Mouse (Mus musculus) CH12F3 (cell line): ENCODE results near the gene Tmem161b.
"Not testable (repeated sequence)": the region's sequence is repeated elsewhere in the genome, so short reads cannot be mapped to it uniquely, and the experiment has no call there.

ENCODE experiments used
- in situ Hi-C: fragments of 300-500 bp; cut with MboI; formaldehyde crosslinking; loops from 2 replicates; pipeline ENCODE4 v1.14.3; 2020; ENCODE audit warnings: low sequenced_read_pairs

Gene Tmem161b

DNA sequence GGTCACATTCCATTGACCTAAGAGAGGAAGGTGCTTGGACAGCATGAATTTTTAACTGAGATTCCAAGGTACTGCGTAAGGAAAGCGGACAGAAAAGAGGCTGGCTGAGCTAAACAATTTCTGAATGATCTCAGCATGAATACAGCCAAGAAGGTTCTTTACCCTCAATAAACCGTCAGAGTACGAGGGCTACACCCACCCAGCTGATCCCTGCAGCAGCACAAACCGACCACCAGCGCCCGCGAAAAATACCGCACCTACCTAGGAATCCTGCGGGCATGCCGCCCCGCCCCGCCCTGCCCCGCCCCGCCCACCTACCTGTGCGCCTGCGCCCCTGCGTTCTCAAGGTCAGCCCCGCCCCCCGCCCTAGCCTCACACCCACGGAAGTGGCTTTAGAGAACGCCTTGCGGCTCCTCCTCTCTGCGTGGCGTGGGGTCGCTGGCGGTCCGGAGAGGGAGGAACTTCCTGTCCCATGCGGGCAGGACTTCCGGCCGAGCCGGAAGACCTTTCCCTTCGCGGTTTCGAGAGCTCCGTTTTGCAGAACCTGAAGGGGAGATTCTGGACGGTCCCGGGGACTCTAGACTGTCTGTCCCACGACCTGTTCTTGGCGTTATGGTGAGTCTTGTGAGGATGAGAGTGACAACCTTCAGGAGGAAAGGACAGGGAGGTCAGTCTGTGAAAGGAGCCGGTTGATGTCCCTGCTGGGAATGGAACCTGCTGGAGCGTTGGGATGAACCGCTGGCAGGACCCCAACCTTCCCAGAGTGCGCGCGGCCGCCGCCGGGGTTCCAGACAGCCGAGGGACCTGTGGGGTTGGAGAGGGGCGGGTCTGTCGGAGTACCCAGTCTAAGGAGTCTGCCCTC lies at the start of gene Tmem161b:
TSS of gene Tmem161b (plus strand) at position 477 of the 862 bp plus-strand sequence.
- in situ Hi-C loops: loop anchor here (10.0 kb wide), 1 partner anchor 487 kb away; no protein-coding TSS in a partner anchor

GRCm38 (mm10) chr13:84185835-84186234 lies 36.3 kb upstream of the Tmem161b start:
- in situ Hi-C loops: not testable (repeated sequence)

- in situ Hi-C loops: no loop called here
These were observed 29.4 kb upstream of the Tmem161b start for GRCm38 (mm10) chr13:84192723-84193122.

GRCm38 (mm10) chr13:84222682-84222992 lies 541 bp downstream of the Tmem161b start:
- in situ Hi-C loops: loop anchor here (10.0 kb wide), 1 partner anchor 488 kb away; no protein-coding TSS in a partner anchor

GRCm38 (mm10) chr13:84223018-84223417 lies 922 bp downstream of the Tmem161b start:
- in situ Hi-C loops: loop anchor here (10.0 kb wide), 1 partner anchor 488 kb away; no protein-coding TSS in a partner anchor

GRCm38 (mm10) chr13:84234019-84234418 lies 11.9 kb downstream of the Tmem161b start:
- in situ Hi-C loops: no loop called here

DNA sequence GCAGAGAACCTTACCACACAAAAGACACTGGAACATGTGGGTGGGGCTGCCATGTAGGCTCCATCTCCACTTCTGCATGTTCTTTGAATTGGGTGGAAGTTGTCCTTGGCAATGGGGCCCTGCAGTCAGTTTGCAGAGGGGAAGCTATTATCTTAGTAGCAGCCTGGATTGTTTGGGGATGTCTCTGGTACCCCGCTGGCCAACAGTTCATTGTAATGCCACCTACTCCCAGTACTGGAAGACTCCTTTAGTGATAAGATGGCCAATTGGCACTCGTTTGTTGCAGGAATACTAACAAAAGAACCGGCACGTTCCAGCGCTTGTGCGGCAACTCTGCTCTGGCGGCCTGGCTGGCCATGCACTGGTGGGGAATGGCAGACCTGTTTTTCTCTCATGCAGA lies 14.7 kb downstream of the Tmem161b start:
- in situ Hi-C loops: no loop called here

DNA sequence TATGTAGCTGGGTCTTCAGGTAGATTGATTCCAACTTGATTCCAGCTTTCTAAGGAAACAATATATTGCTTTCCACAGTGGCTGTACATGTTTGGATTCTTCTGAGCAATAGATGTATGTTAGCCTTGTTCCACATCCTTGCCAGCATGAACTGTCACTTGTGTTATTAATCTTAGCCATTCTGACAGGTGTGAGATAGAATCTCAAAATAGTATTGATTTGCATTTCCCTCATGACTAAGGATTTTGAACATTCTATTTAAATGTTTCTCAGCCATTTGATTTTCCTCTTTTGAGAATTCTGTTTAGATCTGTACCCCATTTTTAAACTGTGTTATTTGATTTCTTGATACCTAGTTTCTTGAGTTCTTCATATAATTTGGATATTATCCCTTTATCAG lies 16.1 kb downstream of the Tmem161b start:
- in situ Hi-C loops: no loop called here

DNA sequence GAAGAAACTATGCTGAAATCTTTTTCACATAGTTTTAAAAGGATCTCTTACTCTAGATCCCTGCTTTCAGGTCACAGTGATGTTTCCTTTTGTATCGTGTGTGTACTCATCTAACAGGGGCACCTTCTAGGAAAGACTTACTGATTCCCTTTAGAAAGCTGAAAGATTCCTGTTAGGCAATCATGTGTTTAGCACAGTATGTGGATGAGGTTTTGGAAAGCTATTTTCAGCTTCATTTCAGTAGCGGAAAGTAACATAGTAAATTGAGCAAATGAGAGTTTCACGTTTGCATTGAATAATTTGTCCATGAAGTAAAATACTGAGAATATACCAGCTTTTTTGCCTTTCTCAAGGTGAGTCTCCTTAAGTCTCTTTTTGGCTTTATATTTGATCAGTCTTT lies 26.0 kb downstream of the Tmem161b start:
- in situ Hi-C loops: no loop called here

- in situ Hi-C loops: no loop called here
These were observed 29.2 kb downstream of the Tmem161b start for GRCm38 (mm10) chr13:84251295-84251694.

- in situ Hi-C loops: no loop called here
These were observed 33.0 kb downstream of the Tmem161b start for GRCm38 (mm10) chr13:84255047-84255446.

DNA sequence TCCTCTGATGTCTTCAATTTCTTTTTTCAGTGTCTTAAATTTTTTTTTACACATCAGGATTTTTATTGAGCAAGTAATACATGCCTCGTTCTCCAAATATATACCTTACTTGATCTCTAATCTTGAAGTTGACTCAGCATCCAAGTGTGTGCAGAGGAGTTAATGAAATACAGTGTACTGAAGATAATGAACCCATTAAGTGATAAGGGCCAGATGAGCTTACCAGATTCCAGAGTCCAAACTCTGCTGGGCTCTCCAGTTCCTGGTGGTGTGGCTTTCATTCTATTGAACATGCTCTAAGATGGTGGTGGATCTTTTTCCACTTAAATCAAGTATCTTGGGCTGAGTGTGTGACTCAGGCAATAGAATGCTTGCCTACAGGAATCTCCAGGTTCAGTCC lies 42.3 kb downstream of the Tmem161b start:
- in situ Hi-C loops: not testable (repeated sequence)

- in situ Hi-C loops: no loop called here
These were observed 54.1 kb downstream of the Tmem161b start for GRCm38 (mm10) chr13:84276246-84276645.

DNA sequence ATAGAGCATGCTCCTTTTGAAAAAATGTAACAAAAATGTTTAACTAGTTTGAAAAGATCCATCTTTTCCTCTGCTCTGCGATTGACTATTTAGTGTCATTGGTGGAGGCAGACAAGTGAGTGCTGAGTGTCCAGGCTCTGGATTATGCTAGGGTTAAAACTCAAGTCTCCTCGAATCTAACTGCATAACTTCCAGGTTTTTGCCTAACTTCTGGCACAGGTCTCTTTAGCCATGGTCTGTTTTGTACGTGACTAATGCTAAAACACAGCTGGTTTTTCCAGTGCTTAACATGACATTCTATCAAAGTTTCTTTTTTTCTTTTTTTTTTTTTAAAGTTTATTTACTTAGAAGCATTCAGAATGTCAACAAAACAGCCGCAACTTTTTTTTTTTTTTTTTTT lies 58.3 kb downstream of the Tmem161b start:
- in situ Hi-C loops: no loop called here

GRCm38 (mm10) chr13:84282966-84283365 lies 60.9 kb downstream of the Tmem161b start:
- in situ Hi-C loops: no loop called here

- in situ Hi-C loops: no loop called here
These were observed 62.9 kb downstream of the Tmem161b start for GRCm38 (mm10) chr13:84284764-84285558.

GRCm38 (mm10) chr13:84285559-84285945 lies 63.5 kb downstream of the Tmem161b start:
- in situ Hi-C loops: no loop called here

DNA sequence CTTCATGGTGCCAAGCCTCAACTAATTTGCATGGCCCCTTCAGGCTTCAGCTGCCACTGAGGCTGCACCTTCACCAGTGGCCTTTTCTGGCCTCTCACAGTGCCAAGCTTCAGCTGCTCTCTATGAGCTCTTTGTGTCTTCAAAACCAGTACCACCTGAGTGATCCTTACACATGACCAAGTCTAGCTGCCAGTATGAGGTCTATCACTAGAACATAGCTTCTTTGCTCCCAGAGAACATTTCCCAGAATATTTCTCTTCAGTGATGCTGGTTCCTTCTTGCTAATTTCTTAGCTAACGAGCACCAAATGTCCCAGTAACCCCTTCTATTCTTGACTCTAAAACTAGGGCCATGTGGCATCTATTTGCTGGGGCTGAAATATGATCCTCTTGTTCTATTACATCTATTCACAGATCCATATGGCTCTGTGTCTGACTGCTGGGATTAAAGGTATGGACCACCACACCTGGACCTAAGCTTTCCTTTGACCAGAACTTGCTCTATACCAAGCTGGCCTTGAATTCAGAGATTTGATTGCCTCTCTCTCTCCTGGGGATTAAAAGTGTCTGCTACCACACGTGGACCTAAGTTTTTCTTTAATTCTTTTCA lies 77.5 kb downstream of the Tmem161b start:
- in situ Hi-C loops: no loop called here

- in situ Hi-C loops: loop anchor here (10.0 kb wide), 1 partner anchor 608 kb away; no protein-coding TSS in a partner anchor
These were observed 121.2 kb downstream of the Tmem161b start for GRCm38 (mm10) chr13:84343272-84343671.

DNA sequence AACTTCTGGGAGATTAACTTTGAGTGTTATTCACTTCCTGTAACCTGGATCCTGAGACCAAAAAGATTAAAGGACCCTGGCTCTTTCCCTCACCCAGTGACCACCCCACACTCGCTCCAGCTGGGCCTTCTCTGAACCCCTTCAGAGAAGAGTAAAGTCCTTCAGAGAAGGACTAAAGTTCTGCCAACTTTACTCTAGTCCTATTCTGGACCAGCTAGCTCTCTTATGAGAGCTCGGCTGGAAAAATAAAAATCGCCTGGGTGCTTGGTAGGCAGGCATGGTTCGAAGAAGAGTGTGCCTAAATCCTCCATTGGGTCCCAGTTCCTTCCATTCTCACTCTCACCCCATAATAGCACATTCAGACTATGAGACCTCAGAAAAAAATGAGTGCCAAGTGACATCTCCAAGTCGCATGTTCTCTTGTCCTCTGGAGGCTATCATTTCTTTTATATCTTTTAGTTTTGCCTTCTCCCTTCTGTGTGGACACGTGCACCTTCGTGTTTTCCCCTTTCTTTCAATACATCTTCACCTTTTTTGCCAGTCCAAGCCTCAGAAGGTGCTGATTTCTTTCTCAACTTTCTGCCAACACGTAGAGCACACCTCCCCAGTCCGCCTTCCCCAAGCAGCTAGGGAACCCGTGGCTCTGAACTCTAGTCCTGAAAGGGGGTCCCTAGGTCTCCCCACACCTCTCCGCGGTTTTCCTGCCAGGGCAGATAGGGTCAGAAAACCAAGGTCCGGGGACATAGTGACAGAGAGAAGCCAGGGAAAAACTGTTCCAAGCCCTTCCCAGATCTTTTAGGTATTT lies 121.8 kb downstream of the Tmem161b start:
- in situ Hi-C loops: loop anchor here (10.0 kb wide), 1 partner anchor 609 kb away; no protein-coding TSS in a partner anchor
